Mouse (Mus musculus): ENCODE measurements around the gene Ptprs.

The Ptprs gene

DNA sequence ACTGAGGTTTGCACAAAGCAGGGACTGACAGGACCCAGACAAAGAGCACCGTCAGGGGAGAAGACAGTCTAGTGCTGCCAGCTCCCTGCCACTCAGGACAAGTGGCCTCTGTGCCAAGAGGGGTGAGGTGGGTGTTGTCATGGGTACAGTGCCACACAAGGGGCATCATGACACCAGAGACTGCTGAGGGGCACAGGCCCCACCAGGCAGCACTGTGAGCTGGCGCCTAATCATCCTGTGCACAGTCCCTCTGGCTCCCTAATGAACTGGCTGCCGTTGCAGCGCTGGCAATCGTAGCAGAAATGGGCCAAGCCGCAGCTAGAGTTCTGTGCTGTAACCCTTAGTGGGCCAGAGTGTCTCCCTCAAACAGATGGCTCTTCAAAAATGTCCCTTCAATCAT is 96.0 kb downstream of the Ptprs start:
- no peak for DNase-seq (ENCODE audit: low read depth, low spot score)

DNA sequence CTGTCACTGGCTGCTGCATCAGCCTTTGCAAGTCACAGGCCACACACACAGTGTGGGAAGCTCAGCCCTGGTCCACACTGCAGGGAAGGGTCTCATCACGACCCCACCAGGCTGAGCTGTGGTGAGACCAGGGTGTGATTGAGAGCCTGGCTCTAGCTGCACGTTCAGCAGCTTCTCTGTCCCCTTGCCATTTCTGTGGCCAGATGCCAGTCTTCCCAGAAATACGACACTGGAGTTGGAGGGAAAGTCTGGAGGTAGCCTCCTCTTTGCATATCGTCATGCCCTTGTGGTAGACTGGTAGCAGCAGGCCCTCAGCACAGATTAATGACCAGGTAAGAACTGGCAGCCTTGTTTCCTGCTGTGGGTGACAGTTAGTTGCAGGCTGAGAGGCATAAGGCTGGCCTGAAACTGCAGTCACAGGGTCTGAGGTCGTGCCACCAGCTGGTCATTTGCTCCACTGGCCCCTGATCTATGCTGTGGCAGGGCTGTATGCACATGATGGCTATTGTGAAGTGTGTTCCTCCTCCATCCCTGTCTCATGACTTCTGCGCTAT is 96.9 kb downstream of the Ptprs start:
- DNase-seq (ENCODE audit: low read depth, low spot score), result no peak

DNA sequence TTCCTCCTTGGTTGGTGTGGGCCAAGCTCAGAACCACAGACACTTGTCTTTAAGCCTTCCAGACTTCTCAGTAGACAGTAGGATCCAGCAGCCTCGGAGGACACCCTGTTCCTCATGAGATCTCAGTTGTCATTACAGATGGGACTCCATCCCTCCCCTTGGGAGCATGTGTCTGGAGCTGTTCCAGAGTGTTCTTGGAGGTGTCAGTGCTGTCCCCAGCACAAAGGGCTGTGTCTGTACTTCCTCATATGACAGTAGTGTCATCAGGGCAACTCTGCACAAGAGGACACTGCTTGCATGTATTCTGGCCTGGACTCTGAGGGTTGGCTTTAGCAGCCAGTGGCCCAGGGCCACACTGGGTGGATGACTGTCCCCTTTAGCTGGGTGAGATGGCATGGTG is 101.4 kb downstream of the Ptprs start:
- DNase-seq (ENCODE audit: low read depth, low spot score), result no peak

DNA sequence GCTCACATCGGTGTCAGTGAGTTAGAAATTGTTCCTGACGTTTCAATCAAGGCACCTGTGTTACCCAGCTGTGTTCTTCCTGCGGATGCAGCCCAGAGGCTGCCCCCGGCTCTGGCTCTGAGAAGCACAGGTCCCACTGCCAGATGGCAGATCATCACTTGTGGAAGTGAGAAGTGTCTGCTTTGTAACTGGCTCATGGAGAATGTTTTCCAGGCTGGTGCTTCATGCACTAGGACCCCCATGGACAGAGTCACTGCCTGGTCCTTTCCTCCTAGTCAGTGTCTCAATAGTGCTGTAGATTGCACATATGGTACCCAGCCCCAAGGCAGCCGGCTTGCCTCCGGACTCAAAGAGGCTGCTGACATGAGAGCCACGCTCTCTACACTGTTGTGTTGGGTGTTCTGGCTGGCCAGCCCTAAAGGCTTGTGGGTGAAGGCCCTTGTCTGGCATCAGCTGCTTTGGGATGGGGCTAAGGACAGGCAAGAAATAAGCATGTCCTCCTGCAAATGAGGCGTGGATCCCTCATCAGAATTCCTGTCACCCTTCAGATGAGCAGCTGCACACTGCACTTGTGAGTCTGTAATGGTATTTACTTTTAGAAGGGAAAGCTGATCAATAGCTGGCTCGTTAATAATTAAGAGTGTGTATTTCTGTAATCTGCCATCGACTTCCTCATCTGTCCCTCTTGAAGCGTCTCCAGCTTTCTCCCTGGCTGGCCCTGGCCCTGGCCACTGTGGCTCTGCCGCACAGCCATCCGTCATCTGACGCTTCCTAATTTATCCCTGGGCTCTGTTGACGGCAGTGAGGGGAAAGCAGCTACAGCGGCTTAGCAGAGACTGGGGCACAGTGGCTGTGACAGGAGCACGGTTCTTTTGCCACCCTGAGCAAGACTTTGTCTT is 102.9 kb downstream of the Ptprs start:
- DNase-seq (ENCODE audit: low read depth, low spot score), result no peak

DNA sequence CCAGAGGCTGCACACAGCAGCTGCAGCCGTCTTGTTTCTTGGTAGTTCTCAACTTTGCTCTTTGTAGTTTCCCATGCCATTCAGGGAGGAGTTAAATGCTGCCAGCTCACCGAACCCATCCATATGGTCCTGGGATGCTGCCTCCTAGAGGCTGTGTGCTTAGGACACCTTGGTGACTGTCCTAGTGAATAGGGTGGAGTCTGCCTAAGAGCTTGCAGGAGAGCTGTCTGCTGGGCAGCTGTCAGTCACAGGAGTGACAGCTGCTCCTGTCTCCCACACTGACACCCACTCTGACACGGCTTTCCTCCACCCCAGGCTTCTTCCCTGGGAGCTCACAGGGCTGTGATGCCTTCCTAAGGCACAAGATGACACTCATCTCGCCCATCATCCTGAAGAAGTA is 104.2 kb downstream of the Ptprs start:
- DNase-seq (ENCODE audit: low read depth, low spot score), result peak; percentile 18

DNA sequence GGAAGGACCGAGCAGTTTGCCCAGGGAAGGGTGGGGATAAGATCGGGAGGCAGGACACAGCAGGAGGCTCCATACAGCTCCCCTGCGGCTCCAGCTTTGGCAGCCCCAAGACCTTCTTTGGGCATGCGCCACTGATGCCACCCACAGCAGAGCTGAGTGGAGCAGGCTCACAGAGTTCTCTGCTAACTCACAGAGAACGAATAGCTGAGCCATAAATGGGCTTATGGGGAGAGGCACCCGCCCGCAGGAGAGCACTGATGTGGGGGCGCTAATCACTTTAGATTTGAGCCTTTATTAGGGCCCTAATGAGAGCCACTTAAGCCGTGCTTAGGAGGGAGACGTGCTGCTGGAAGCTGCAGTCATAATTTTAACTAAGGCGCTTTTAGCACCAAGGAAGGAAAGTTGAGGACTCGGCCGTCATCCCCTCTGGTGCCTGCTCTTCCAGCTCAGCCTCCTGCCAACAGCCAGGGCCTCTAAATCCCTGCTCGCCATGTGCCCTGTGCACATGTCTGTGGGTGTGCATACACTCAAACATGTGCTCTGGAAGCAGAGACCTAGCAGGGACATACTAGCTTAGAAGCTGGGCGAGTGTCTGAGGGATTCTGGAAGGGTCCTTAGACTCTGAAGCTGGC is 105.1 kb downstream of the Ptprs start:
- DNase-seq (ENCODE audit: low read depth, low spot score), result no peak

DNA sequence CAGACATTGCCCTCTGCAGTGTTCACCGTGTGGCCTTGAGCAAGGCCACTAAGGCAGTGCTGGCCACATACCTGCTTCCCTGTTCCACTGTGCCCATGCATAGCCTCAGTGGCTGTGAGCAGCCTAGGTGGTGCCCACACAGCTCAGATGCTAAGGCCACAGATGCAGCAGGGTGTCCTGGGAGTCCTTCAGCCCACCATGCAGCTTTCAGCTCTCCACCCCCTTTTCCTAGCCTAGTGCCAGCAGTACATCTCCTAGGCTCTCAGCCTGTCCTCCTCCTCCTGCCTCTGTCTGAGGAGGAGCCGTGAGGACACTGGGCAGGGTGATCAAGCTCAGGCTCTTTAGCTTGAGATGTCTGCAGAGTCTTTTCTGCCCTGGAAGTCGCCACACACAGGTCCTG is 106.2 kb downstream of the Ptprs start:
- no peak for DNase-seq (ENCODE audit: low read depth, low spot score)

DNA sequence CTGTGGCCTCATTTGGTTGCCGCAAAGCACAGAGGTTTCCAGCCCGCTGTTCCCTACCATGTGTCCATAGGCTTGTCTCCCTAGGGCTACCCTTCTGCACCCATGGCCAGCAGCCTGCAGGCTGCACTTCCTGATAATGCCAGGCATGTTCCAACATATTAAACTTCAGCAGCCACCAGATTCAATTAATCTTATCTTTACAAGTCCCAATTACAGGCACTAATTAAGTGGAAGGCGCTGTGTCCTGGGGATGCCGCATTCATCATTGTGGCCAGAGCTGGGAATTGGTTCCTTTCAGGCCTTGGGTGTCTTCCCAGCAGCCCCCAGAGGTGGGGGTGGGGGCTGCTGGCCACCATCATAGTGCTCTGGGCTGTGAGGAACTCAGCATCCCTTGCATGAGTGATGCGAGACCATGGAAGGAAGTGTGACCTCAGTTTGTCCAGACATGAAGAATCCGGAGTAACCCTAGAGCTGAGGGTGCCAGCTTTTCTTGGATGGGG is 107.9 kb downstream of the Ptprs start:
- no peak for DNase-seq (ENCODE audit: low read depth, low spot score)

DNA sequence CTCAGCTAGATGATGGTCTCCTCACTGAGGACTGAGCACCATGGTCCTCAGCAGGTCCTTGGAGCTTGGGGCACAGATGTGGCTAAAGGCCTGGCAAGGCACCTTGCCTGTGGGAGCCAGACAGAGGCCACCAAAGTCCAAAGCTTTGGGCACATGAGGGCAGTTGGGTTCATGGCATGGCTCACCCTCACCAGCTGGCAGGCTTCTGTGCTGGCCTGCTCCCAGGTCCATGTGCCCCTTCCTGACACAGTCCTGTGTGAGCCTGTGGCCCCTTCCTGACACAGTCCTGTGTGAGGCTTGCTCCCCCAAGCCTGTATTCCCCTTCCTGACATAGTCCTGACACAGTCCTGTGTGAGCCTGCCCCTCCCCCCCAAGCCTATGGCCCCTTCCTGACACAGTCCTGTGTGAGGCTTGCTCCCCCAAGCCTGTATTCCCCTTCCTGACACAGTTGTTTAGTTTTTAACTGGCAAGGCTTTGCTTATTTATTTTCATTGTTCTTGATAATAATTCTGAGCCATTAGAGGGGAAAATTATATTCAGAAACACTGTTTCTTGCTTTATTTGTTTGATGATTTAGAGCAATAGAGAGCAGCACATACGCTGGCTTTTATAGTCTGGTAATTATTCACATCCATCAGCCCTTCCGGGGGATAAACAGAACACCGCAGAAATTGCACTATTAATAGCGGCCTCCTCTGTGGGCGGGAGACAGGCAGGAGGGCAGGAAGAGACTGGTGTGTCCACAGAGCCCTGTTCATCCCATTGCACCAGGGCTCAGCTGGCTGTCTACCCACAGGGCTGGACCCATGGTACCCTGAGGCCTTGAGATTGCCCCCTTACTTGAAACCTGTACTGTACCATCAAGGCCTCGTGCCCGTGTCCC is 110.3 kb downstream of the Ptprs start:
- DNase-seq (ENCODE audit: low read depth, low spot score), result no peak
